Mouse (Mus musculus) MEL (cell line): ENCODE measurements around the gene Mup3.

ENCODE experiments used
- CTCF ChIP-seq, 3 experiments: IDR thresholded peaks in 2 of 3; conservative IDR thresholded peaks in 1 of 3; 2 replicates each; pipeline ENCODE4 v1.5.1; 2011 to 2012; ENCODE audit warnings: low read length in 3 of 3, low read depth in 2 of 3, mild to moderate bottlenecking in 2 of 3, improper control_type of control experiment in 1 of 3, inconsistent platforms in 1 of 3, mixed read lengths in 1 of 3, moderate library complexity in 1 of 3; ENCODE audit not compliant: control insufficient read depth in 1 of 3, insufficient read depth in 1 of 3, poor library complexity in 1 of 3, severe bottlenecking in 1 of 3
- HCFC1 ChIP-seq: IDR thresholded peaks from 2 replicates; pipeline ENCODE4 v1.6.1; 2012; ENCODE audit warnings: low read depth, mild to moderate bottlenecking, inconsistent platforms, low read length, improper control_type of control experiment, moderate library complexity
- MAX ChIP-seq: IDR thresholded peaks from 2 replicates; pipeline ENCODE4 v1.6.1; 2011; ENCODE audit warnings: low read length, improper control_type of control experiment
- POLR2A ChIP-seq, 2 experiments: IDR thresholded peaks; 2 replicates each; pipeline ENCODE4 v1.6.1; 2011 to 2012; ENCODE audit warnings: low read length in 2 of 2, mild to moderate bottlenecking in 2 of 2, control low read depth in 1 of 2, improper control_type of control experiment in 1 of 2, low read depth in 1 of 2, moderate library complexity in 1 of 2; ENCODE audit not compliant: control insufficient read depth in 1 of 2, insufficient read depth in 1 of 2, poor library complexity in 1 of 2
- POLR2AphosphoS2 ChIP-seq: IDR thresholded peaks from 2 replicates; pipeline ENCODE4 v1.6.1; 2011; ENCODE audit warnings: low read length, improper control_type of control experiment
- TCF12 ChIP-seq: IDR thresholded peaks from 2 replicates; pipeline ENCODE4 v1.6.1; 2014; ENCODE audit warnings: low read depth, mild to moderate bottlenecking, inconsistent platforms, low read length, improper control_type of control experiment, moderate library complexity
- USF2 ChIP-seq, 2 experiments: IDR thresholded peaks; 2 replicates each; pipeline ENCODE4 v1.6.1; 2011 to 2012; ENCODE audit warnings: improper control_type of control experiment in 2 of 2, low read length in 2 of 2, borderline replicate concordance in 1 of 2, inconsistent platforms in 1 of 2, low read depth in 1 of 2, mild to moderate bottlenecking in 1 of 2; ENCODE audit not compliant: insufficient read depth in 1 of 2
- ZKSCAN1 ChIP-seq: IDR thresholded peaks from 2 replicates; pipeline ENCODE4 v1.6.1; 2012; ENCODE audit warnings: low read depth, mild to moderate bottlenecking, inconsistent platforms, low read length, improper control_type of control experiment, moderate library complexity
- ZMIZ1 ChIP-seq: IDR thresholded peaks from 2 replicates; pipeline ENCODE4 v1.6.1; 2012; ENCODE audit warnings: low read depth, mild to moderate bottlenecking, inconsistent platforms, low read length, improper control_type of control experiment, moderate library complexity
- ZNF384 ChIP-seq: IDR thresholded peaks from 2 replicates; pipeline ENCODE4 v1.6.1; 2012; ENCODE audit warnings: low read depth, mild to moderate bottlenecking, inconsistent platforms, low read length, improper control_type of control experiment

- TF ChIP-seq ZKSCAN1 (no peak), MAX (no peak), HCFC1 (no peak), CTCF (IDR thresholded peaks at IDR 0.05 in 2 of 3, conservative IDR thresholded peaks at IDR 0.05 in 1 of 3; ENCODE audit: control insufficient read depth in 1 of 3, insufficient read depth in 1 of 3, low read depth in 2 of 3, low read length in 3 of 3, poor library complexity in 1 of 3, severe bottlenecking in 1 of 3) (no peak), POLR2A (IDR thresholded peaks at IDR 0.05; ENCODE audit: control insufficient read depth in 1 of 2, insufficient read depth in 1 of 2, low read depth in 1 of 2, low read length in 2 of 2, poor library complexity in 1 of 2) (no peak), ZNF384 (no peak), POLR2AphosphoS2 (no peak), ZMIZ1 (no peak), TCF12 (no peak), USF2 (IDR thresholded peaks at IDR 0.05; ENCODE audit: borderline replicate concordance in 1 of 2, insufficient read depth in 1 of 2, low read depth in 1 of 2, low read length in 2 of 2) (no peak)
These were observed 12.0 kb downstream of the Mup3 start for GRCm38 (mm10) chr4:62075126-62075525.
